Mouse (Mus musculus) spleen, postnatal 10 days (tissue): ENCODE measurements around the gene Gm49510.
A peak's percentile ranks its signal among the peaks of the same experiment; 100 is the strongest.
"Not testable (repeated sequence)": the region's sequence is repeated elsewhere in the genome, so short reads cannot be mapped to it uniquely, and the experiment has no call there.

ENCODE experiments used
- DNase-seq, 2 experiments: peaks; one replicate each; pipeline ENCODE4 v3.0.0; 2021 to 2022; ENCODE audit warnings: low spot score in 2 of 2

The Gm49510 gene

DNA sequence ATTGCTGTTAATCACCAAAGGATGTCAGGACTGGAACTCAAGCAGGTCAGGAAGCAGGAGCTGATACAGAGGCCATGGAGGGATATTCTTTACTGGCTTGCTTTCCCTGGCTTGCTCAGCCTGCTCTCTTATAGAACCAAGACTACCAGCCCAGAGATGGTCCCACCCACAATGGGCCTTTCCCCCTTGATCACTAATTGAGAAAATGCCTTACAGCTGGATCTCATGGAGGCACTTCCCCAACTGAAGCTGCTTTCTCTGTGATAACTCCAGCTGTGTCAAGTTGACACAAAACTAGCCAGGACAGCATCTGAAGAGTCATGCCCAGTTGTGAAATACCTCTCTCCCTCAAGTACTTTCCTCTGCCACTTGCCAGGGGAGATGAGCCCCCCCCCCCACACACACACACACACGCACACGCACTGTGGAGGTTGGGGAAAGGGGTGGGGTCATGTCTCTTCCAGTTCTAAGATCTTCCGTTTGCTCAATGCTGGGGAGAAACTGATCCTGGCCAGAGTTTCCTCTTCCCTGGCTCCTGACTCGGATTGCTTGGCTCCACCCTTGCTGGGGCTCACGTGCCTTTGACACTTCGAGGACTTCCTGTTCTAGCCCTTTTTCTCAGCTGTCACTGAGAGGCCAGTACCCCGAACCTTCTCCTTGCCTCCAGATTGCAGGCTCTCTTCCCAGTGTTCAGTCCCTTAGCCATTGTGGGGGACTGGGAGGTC lies 20.5 kb upstream of the Gm49510 start:
- not testable (repeated sequence) for DNase-seq

DNA sequence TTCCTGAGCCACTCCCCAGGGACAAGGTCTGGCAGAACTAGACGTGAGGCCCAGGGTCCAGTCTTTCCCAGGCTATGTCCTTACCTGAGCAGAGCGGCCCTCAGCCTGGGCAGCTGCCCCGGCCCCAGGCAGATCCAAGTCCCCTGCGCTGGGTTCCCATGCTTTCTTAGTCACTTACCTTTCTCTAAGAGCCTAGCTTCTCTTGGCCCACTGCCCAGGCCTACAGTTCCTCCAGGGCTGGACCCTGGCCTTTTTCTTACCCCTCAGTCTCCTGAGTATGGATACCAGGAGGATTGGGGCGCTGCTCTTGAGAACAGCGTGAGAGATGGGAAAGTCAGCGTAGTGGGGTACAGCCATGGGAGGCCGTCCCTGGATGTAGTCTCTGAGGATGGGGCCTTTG lies 19.0 kb upstream of the Gm49510 start:
- DNase-seq, result no peak

DNA sequence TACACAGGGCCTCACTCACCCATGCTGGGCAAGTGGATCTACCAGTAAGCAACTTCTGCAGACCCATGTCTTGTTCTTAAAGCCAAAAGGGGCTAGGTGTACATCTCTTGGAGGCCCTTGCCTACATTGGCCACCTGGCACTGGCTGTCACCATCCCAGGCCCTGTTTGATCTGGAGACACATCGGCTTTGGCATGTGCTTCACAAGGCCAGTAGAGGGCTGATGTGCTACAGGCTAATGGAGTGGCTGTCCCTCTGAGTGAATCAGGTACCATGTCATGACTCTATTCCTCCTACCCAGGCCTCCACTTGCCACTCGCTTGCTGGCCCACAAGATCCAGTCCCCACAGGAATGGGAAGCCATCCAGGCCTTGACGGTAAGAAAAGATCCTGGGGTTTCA lies 17.6 kb upstream of the Gm49510 start:
- no peak for DNase-seq

DNA sequence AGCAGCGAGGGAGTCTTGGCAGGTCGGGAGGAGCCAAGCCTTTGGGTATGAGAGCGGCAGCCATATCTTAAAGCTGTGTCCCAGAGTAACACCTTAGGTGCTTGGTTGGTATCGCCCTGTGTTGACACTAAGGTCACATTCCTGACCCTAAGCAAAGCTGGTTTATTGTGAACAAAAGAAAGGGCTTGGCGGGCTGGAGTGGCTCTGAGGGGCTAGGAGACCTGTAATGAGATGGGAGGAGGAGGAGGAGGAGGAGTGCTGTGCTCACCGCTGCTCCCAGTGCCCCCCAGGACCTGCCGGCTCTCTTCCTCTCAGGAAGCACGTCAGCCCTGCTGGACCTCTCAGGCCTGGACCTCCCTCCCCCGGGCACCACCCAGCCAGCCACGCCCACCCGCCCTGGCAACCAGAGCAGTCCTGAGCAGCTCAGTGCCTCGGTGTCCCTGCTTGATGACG lies 10.0 kb upstream of the Gm49510 start:
- DNase-seq, result no peak

DNA sequence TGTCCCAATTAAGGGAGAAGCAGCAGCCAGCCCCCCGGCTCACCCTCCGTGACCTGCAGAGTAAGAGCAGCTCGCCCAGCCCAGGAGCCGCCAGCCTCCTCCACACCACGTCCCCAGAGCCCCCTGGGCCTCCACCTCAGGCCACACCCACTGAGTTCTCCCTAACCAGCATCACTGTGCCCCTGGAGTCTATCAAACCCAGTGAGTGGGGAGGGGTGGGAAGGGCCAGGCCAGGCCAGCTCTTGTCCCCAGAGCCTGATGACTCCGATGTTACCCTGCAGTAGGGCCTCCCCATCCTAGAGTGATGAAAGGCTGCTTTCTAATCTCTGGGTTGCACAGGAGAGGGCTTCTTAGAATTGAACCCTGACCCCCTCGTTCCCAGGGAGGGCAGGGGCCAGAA lies 7.0 kb upstream of the Gm49510 start:
- DNase-seq, result no peak

DNA sequence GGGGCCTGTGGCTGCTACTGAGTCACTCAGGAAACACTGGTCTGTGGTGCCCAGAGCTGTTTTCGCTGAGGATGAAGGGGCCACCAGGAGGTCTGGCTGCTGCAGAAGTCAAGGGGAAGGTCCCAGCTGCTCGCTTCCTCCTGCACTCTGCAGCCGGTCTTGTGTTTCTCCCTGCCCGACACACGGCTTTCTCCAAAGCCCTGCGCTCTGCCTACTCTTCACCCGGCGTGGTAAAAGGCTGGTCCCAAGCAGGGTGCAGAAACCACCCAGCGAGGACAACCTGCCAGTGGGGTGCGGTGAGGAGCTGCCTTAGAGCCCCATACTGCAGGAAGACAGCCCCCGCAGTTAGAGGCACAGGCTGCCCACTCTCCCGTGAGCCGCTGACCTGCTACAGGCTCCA lies 4.7 kb upstream of the Gm49510 start:
- peak; percentile 31 to 55 for DNase-seq

DNA sequence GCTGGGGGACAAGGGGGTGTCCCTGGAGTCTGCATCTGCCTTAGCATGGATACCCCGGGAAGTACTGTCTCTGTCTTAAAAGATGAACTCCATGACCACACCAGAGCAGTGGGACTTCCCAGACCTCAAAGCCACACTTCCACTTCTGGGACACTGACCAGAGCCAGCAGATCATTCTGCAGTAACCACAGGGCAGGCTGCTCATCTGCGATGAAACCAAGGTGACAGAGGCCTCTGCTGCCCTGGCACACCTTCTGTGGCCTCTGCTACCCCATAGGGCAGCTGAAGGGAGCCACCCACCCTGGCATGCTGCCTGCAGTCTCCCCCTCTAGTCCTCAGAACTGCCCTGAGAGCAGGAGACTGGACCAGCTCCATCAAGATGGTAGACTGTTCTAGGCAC lies 3.7 kb upstream of the Gm49510 start:
- no peak for DNase-seq

DNA sequence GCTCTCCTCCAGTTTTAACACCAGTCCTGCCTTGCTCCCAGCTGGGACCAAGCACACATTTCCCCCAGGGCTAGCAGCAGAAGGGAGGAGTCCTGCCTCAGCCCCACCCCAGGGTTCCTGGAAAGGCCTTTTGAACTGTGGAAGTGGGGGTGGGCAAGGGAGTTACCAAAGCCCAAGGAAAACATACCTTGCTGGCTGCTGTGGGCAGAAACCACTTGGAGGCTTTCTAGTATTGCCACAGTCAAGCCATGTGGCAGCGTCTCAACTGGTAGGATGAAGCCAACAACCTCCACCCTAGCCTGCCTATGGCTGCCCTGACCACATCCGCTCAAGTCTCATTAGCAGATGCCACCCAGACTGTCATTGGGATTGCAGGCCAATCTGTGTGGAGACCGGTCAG lies 3.3 kb upstream of the Gm49510 start:
- DNase-seq, result peak; percentile 28 to 38

DNA sequence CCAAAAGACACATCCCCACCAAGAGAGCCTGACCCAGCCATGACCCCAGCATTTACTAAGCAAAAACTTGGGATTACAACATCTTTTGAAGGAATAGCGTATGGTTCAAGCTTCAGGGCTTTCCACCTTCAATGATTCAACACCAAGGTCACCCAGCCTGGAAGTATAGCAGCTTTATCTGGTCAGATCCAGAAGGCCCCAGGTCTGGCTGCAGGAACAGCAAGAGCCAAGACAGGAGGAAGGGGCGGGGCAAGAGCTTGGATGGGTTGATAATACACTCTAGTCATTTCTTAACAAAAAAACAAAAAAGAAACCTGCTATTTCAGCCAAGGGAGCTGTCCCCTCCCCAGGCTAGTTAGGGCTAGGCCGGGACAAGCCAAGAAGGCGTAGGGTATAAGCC lies 2.0 kb upstream of the Gm49510 start:
- peak in 1 of 2 experiments; percentile 61 for DNase-seq

DNA sequence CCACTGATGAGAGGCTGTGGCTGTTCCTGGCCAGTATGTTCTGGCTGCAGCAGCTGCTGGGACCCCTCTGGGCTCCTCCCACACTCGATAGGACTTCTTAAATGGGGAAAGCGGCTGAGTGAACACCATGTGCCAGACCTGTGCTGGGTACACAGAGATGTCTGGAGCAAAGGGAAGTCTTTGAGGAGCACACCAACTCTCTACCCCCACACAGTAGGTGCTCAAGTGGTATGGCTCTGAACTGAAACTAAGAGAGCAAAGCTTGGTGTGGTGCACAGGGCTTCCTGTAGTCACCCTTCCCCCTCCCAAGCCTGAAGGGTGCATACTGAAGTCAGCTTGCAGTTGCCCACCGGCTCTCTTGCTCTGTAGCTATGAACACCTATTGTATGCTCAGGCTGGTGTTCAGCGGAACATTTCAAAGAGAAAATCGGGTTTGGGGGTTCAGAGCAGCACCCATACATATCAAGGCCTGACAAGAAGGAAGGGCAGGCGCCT lies 913 bp upstream of the Gm49510 start:
- DNase-seq, result peak; percentile 48 to 55

DNA sequence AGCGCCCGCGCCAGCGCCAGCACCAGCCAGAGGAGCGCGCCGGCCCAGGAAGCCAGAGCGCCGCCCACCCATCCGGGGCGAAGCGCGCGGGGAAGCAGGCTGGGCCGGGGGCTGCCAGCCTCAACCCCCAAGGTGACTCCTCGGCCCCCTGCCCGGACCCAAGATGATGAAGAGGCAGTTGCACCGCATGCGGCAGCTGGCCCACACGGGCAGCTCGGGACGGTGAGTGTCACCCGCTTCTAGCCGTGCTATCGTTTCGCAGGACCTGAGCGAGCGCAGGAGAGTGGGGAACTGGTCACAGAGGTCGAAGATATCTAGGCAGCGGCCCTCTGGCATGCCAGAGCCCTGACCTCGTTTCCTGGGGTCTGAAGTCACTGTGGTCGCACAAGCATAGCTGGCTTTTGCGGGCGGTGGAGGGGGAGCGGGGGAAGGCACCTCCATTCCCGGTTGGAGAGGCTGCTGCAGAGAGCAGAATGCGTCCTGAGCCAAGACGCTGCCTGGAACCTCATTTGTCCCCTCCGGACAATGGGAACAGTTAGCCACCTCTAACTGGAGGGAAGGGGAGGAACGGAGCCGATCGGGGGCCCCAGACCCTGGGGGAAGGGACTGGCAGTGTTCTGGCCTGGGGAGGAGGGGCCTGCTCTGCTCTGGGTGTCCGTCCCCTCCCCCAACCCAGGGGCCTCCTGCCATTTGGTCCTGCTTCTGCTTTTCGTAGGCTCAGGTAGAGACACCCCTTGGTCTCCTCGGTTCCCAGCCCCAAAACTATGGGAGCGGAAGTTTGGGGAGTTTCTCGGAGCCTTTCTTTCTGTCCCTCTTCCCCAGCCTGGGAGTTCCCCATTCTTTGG lies 495 bp downstream of the Gm49510 start, which contains the start of gene Sh3bp1:
Gene Sh3bp1, plus strand, starts transcription at position 29 of the 845 bp plus-strand sequence.
- DNase-seq, result peak; percentile 71 to 83

DNA sequence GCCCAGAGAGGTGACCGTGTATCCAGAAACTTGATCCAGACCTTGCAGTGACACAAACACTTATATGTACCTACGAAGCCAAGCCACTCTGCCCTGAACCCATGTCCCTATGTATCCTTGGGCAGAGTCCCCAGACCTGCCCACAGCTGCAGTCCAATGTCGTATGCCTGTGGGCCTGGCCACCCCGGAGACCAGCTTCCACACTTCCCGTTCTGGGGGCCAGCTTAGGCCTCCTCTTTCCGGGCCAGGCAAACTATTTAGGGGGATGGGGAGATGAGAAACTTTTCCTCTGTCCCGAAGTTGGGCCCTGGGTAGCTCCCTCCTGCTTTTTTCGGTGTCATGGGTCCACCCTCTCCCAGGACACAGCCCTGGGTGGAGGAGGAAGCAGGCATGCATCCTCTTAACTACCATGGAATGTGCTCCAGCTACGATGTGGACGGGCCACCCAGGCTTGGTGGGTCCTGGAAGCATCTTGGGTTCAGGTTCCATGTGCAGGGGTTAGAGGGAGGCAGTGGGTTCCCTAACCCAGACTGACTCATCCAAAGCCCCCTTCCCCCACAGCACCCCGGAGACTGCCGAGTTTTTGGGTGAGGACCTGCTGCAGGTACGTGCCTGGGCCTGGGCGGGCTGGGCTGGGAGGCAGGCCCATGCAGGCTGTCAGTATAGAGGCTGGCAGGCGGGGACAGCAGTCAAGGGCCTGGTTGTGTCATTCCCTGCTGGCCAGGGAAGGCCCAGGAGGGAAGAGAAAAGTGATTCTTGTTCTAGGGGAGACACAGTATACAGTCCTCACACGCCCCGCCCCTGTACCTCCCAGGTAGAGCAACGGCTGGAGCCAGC lies 1.3 kb downstream of the Gm49510 start:
- peak; percentile 41 for DNase-seq

DNA sequence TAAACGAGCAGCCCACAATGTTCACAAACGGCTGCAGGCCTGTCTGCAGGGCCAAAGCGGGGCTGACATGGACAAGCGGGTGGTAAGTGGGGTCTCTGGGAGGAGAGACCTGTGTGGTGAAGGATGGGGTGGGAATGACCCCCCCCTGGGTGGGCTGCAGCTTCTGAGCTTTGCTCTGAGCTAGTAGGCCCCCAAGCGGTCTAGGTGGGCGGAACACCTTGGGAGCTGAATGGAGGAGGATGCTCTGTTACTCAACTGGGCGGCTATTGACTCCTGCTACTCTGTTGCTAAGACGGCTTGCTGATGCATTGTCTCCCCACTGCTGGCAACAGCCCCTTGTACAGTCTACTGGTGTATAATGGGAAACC lies 1.9 kb downstream of the Gm49510 start:
- no peak for DNase-seq

DNA sequence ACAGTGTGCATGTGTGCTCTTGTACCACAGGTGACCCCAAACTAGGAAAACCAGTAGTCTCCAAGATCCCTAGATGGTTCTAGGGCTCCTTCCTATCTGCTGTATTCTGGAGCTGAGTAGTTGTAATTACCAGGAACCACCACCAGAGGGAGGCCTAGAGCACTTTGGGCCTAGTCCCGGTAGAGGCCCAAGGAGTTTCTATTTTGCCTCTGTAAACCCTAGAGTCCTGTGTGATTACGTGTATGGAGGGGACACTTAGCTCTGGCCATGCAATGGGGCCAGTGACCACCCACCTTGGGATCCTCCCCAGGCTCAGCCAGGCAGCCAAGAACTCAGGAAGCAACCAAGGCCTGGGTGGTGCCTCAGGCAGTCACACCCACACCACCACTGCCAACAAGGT lies 3.8 kb downstream of the Gm49510 start:
- DNase-seq, result peak; percentile 83 to 91

DNA sequence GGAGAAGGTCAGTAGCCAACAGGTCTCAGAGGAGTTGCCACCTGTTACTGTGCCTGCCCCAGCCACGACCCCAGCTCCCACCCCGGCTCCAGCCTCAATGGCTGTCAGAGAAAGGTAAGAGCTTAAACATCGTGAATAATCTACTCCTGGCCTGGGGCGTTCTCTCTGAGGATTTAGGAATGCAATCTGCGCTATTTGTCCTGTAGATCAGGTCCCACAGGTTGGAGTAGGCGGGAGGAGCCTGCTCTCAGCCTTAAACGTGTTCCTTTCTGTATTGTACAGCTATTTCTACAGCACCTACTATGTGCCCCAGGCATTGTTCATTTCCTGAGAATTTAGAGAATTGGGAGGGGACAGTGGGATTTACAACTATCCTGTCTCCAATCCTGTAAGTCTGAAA lies 8.9 kb downstream of the Gm49510 start:
- no peak for DNase-seq

DNA sequence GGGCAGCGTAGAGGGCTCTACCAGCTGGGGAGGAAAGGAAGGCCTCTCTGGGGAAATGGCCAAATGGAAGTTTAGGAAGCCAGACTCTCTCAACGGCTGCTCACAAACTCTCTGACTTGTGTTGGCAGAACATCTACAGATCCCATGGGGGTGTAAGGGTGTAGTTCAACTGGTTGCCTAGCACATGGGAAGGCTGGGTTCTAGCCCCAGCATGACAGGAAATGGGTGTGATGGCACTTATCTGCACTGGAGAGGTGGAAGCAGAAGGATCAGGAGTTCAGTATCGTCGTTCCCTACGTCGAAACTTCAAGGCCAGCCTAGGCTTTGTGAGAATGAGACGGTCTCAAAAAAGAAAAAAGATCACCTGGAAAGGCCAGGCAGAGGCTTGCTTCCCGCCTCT lies 9.5 kb downstream of the Gm49510 start:
- DNase-seq, result no peak

DNA sequence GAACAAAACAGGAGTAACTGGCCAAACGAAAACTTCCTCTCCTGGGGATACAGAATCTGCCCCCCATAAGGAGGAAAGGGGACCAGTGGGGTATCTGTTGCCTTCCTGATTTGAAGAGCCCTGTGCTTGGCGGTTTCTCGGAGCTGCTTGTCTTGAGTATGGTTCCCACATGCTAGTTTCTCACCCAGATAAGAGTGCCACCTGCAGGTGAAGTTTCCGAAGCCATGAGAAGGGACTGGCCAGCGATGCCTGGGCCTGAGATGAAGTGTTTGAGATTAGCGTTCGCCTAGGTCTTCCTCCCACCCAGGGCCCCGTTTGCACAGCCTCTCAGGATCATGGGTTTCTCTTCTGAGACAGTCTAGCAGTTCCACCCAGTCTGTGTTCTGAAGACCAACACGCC lies 12.6 kb downstream of the Gm49510 start:
- DNase-seq, result peak in 1 of 2 experiments; percentile 67

DNA sequence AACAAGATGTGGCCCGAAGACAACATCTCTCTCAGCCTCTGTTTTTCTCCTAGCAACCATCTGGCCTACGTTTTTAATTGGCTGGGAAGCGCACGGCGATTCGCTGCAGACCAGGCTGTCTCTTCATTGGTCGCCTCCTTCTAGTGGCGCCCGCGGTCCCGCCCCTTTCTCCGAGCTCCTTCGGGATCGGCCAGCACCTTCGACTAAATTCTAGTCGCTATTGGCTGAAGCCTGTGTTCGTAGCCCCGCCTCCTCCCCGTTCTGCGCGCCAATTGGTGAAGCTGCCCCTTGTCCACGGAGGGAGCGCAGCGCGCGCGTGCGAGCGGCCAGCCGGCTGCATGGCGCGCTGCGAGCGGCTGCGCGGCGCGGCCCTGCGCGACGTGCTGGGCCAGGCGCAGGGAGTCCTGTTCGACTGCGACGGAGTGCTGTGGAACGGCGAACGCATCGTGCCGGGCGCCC lies 14.2 kb downstream of the Gm49510 start, which contains the start of gene Pdxp:
Gene Pdxp, plus strand, starts transcription at position 288 of the 459 bp plus-strand sequence.
- DNase-seq, result peak; percentile 80 to 96

DNA sequence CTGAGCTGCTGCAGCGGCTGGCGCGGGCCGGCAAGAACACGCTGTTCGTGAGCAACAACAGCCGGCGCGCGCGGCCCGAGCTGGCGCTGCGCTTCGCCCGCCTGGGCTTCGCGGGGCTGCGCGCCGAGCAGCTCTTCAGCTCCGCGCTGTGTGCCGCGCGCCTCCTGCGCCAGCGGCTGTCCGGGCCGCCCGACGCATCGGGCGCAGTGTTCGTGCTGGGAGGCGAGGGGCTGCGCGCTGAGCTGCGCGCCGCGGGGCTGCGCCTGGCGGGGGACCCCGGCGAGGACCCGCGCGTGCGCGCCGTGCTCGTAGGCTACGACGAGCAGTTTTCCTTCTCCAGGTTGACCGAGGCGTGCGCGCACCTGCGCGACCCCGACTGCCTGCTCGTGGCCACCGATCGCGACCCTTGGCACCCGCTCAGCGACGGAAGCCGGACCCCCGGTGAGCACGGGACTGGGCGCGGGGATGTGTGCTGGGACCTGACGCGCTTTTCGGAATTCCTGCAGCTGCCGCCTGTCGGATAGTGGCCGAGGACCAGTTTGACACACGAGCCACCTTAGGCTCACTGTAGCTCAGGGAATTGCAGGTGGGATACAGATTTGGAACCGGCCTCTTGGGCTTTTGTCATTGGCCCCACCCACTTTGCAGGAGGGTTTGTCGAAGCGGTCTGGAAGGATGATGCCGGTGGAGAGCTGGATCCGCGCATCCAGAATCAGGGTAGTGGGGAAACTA lies 14.8 kb downstream of the Gm49510 start:
- no peak for DNase-seq

DNA sequence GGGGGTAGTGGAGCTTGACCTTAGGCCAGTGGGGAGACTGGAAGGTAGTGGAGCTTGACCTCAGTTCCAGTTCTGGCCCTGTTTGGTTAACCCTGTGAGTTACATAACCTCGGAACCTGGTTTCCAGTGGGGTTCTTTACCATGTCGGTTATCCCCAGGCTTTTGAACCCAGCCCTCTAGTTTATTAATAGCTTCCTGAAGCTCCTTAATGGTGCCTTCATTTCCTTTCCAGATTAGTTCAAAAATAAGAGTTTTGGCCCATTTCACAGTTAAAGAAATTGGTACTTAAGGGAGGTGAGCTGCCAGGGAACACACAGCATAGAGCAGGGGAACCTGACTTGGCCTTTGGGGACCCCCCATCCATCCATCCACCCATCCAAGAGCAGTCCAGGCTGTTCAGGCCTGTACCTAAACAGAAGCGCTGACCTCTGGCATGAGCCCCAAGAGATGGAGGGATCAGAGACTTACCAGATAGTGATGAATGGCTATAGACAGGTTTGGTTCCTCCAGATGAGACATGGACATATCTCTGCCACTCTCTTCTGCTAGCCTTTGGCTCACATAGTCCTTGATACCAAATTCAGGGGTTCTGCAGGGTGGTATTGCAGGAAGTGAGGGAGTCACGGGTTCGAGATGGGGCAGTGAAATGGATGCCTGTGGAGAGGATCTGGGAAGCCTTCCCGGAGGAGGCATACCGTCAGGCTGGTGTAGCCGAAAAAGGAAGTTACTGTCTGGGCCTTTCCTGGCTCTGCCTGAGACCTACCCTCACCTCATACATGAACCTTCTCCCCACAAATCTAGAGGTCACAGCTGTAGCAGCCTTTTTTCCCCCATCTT lies 15.6 kb downstream of the Gm49510 start:
- no peak for DNase-seq
